Mouse (Mus musculus): ENCODE results near the gene Tns1.

- TF ChIP-seq CTCF (IDR thresholded peaks at IDR 0.05; ENCODE audit: insufficient read depth, low read length), result no peak
- peak; percentile 48; the same call in 1 of the 2 replicates for TF ChIP-seq POLR2A (IDR thresholded peaks at IDR 0.05; ENCODE audit: borderline replicate concordance, extremely low read depth, low read depth, low read length)
Measured at GRCm38 (mm10) chr1:73928385-73928784, 195.9 kb downstream of the Tns1 start.

Measured in lung, adult 2 months (tissue).